Mouse (Mus musculus) spleen, adult 2 months (tissue): ENCODE measurements around the gene Cd55.

Experiments
- CTCF ChIP-seq: fragments of 200-500 bp; IDR thresholded peaks from 2 replicates; pipeline ENCODE4 v1.5.1; 2011; ENCODE audit warnings: mild to moderate bottlenecking, inconsistent platforms; ENCODE audit not compliant: insufficient read depth, insufficient read length, insufficient replicate concordance; ENCODE audit errors: extremely low read depth
- POLR2A ChIP-seq: fragments of 200-500 bp; IDR thresholded peaks from 2 replicates; pipeline ENCODE4 v1.6.1; 2011; ENCODE audit warnings: low read depth, low read length, inconsistent platforms

DNA sequence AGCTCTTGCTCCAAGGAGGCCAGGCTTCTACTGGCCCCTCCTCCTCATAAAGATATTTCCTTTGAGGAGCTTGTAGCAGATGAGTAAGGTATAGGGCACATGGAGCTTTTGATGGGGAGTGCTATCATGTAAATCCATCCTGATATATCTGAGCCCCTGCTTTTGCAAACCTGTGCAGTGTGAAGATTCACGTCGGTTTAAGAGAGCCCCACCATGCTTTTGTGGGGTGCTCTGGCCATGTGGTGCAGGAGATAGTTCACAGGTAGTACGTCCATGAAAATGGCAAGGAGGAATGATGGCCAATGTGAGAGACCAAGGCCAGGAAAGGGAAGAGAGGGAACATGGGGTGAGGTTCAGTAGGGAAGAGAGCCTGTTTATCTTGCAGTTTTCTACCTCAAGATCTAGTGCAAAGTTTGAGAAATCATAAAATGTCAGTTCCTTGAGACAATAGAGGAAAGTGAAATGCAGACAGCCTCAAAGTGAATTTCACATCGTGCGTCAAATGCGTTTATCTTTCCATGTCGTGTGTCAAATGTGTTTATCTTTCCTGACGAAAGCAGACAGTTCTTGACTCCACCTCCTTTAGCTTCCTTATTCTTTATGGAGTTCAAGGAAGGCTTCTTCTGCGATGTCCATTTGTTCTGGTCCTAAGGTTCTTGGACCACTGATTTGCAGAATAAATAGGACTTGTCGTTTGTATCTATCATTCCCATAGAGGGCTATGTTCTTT lies 24.4 kb upstream of the Cd55 start:
- TF ChIP-seq POLR2A (no peak), CTCF (no peak)
